Mouse (Mus musculus) yolk sac, embryonic 10.5 days (tissue): ENCODE results near the gene Rasa2.
"Not testable (repeated sequence)": the region's sequence is repeated elsewhere in the genome, so short reads cannot be mapped to it uniquely, and the experiment has no call there.

Experiments
- DNase-seq: peaks from one replicate; pipeline ENCODE4 v3.0.0-alpha.2; 2017; ENCODE audit warnings: low spot score

Rasa2 gene

DNA sequence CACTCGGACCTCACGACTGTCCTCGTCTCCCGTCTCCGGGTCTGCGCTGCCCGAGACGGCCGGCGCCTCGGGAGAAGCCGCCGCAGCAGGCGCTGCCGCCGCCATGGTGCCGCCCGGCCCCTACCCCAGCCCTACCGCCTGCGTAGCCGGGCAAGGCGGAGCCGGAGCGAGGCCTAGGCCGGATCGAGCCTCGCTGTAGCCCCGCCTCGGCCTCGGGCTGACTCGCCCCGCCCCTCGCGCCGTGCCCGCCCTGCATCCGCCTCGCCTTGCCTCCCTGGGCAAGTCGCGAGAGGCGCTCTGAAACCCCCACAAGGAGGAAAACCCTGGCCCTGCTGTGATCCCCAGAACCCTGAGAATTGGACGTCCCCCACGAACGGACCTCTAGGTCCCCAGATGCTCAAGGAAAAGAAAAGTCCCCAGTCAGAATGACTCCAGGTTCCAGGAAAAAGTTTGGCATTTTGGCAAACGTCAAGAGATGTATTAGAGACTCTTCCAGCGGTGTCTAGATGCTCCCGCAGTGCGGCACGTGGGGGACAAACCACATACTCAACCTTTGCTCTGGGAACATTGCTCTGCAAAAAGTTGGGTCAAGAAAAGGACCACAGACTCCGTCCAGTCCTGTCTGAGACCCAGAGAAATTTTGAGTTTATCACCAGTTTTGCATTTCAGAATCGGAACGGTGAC lies at the start of gene Rasa2:
Rasa2 (minus strand) TSS at position 229 of the 684 bp plus-strand sequence.
- peak; percentile 92 for DNase-seq

DNA sequence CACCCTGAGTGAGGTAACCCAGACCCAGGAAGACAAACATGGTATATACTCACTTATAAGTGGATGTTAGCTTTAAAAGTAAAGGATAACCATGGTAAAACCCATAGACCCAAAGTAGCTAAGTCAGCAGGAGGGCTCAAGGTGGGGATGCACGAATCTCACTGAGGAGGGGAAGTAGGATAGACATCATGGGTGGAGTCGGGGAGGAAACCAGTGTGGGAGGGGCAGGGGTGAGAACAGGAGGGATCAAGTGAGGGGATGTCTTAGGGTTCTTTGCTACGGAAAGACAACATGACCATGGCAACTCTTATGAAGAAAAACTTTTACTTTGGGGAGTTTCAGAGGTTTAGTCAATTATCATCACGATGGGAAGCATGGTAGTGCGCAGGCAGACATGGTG lies 47.2 kb upstream of the Rasa2 start:
- no peak for DNase-seq

- DNase-seq = not testable (repeated sequence)
These were observed 46.3 kb upstream of the Rasa2 start for GRCm38 (mm10) chr9:96677711-96678110.

- DNase-seq = no peak
These were observed 45.3 kb upstream of the Rasa2 start for GRCm38 (mm10) chr9:96676671-96677070.

- no peak for DNase-seq
These were observed 44.6 kb upstream of the Rasa2 start for GRCm38 (mm10) chr9:96675763-96676640.

DNA sequence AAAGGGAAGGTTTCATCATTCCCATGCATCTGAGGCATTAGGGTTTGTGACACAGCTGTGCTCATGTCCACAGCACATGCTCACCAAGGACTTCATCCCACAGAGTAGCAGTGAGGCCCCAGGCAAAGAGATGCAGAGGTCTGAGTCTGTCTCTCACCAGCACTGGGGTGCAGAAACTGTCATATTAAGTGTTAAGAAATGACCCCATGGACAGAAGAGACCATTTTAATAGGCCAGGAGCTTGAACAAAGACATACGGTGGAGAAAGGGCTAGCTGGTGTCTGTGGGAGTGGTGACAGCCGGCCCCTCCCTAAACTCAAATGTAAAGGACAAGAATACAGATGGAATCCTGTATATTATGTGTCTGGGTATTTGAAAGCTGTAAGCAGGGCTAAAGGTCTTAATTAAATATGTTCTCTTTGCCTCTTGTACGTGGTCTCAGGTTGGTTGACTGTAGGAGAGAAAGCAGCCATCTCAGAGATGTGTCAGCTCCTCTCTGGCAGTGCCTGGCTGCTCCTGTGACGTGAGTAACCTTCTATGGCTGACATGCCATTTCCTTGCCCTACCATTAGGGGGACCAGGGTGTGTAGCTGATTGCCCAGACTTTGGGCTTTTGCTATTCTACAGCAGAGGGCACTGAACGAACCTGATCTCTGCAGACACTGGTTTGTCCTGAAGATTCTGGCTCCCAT lies 43.8 kb upstream of the Rasa2 start:
- no peak for DNase-seq

- DNase-seq = no peak
These were observed 42.9 kb upstream of the Rasa2 start for GRCm38 (mm10) chr9:96674301-96674700.

GRCm38 (mm10) chr9:96672466-96672865 lies 41.0 kb upstream of the Rasa2 start:
- DNase-seq = no peak

DNA sequence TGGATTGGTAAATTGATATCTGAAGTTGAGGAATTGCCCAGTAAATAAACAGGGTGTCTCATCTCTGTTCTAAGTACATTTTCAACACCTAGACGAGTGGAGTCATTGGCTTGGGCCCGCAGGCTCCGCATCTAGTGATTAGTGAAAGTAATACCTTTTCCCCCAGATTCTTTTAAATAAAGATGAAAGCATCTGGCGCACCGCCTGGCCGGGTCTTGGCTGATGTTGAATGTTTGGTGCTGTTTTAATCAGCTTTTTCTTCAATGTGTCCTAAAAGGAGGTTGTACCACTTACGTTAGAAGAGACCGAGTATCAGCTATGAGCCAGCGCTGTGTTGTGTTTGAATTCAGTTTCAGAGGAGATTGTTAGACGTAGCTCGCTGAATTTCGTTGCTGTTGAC lies 39.8 kb upstream of the Rasa2 start:
- no peak for DNase-seq

GRCm38 (mm10) chr9:96669877-96670276 lies 38.5 kb upstream of the Rasa2 start:
- peak; percentile 91 for DNase-seq

DNA sequence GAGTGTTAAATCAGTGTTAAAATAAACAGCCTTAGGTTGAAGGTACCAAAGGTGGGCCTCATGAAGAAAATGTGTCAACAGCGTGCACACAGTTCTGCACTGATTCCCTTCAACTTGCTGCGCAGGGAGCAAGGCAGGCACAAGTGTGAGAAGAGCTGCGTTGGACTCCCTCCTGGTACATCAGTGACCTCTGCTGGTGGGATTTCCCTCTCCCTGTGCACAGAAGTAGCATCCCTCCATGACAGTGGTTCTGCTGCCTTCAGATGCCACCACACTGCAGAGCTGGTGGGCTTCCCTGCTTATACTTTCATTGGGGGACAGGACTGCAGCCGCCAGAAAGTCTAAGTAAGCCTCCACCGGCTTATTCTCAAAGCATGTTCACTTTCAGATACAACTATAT lies 37.2 kb upstream of the Rasa2 start:
- peak; percentile 39 for DNase-seq

DNA sequence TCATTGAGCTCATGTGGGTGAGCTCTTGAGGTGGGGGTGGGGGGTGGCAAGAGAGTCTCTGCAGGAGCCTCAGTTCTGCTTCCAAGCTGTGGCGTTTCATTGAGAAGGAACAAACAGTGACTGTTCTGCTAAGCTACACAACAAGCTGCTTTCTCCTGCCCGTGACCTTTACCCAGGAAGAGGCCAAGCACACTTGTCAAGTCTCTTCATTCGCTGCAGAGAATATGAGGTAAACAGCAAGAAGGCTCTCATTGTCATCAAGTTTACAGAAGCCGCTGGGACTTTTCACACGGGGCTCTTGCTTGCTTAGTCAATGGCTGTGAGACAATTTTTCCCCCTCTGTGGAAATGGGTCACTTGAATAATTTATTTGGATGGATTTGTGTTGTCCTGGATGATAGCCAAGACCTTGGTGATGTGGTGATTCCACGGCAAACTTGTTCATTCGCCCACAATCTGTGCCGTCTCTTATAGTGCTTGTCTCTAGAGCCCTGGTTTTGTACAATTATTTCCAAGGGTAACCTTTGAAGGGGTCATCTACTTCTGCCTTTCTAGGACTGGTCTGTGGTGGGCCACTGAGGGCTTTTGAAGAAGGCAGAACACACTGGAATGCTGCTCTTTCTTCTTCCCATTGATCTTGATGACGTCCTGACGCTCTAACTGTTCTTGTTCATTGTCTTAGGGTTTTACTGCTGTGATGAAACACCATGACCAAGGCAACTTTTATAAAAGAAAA lies 29.3 kb upstream of the Rasa2 start:
- peak; percentile 43 for DNase-seq

GRCm38 (mm10) chr9:96659801-96660200 lies 28.4 kb upstream of the Rasa2 start:
- DNase-seq = no peak

GRCm38 (mm10) chr9:96653538-96653937 lies 22.1 kb upstream of the Rasa2 start:
- no peak for DNase-seq

DNA sequence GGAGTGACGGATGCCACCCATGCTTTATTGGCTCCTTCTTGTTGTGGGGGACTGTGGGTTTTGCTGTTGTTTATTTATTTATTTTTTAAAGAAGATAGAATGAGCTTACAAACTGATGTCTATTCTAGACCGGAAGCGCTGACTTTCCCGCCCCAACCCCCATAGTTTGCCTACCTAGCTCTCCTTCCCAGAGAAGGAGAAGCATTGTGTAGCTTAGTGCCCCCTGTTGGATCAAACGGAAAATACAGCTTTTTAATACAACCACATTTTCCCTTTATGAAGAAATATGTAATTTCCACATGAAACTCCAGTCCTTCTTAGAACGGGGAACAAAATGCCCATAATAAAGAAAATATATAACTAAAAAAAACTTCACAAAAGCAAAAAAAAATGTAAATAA lies 21.3 kb upstream of the Rasa2 start:
- no peak for DNase-seq

- DNase-seq = no peak
These were observed 19.4 kb upstream of the Rasa2 start for GRCm38 (mm10) chr9:96650807-96651206.

DNA sequence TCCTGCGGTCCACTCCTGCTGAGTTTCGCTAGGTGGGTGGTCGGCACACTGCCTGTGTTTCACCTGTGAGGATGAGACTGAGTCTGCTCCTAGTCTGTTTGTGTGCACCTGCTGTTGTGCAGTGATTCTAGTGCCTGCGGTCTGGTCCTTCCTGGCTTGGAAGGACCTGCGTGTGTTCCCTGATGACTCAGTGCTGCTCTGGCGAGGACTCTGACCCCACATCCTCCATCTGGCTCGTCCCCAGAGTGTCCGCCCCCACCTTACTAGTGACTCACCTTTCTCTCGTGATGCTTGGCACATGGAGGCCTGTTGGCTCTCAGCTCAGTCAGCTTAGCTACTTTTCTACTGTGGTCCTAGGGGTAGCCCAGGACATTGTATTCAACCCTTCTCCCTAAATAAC lies 18.5 kb upstream of the Rasa2 start:
- peak; percentile 69 for DNase-seq

DNA sequence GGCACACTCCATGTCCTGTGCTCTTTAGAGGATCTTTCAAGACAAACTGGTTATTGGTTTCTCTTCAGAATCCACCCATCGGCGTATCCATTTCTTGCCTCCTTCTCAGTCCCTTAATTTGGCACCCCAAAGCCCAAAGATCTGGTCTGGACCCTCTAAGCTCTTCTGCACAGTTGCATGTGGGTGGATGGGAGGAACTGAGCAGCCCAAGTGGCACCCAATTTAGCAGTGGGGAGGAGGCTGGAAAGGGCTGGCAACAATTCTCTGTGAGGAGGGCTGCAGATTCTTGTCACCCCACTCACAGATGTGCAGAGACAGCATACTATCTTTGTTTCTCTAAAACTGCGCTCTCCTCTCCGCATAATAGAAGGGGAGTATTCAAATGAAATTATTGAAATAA lies 17.9 kb upstream of the Rasa2 start:
- no peak for DNase-seq

GRCm38 (mm10) chr9:96646668-96647295 lies 15.4 kb upstream of the Rasa2 start:
- DNase-seq = no peak

DNA sequence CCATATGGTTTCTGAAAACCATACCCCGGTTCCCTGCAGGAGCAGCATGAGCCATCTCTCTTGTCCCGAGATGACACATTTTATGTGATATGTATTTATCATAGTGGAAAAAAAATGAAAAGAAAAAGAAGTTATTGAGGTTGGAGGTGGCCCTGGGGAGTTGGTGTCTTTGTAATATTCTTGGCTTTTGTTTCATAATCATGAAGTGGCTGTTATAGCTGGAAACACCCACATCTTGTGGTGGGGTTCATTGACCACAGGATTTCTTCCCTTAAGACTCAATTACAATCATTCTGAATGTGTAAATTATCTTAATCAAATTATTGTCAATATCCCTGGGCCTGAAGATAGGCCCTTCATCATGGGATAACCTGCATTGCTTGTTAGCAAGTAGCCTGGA lies 13.4 kb upstream of the Rasa2 start:
- no peak for DNase-seq

- not testable (repeated sequence) for DNase-seq
These were observed 12.6 kb upstream of the Rasa2 start for GRCm38 (mm10) chr9:96644002-96644401.

DNA sequence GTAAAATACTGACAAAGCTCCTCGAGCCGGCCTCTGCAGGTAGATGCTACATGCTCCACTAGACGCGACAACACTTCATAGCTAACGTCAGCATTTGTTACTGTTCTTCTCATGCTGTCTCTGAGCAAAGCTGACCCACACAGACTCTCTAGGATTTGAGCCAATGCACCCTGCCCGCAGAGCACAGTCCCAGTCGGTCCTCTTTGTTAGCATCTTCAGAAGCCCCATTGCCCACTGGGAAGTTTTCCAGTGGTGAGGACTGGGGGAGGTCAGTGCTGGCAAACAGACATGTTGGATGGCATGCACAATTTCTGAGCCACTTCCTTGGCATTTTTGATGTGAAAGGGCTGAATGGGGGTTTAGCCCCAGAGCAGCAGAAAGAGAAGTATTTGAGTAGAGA lies 8.0 kb upstream of the Rasa2 start:
- DNase-seq = no peak
